Mouse (Mus musculus) v-Abl transformed pro-B cells (cell line): ENCODE data around the gene Dok5.

ENCODE experiments used
- in situ Hi-C, 2 experiments: fragments of 400-800 bp; cut with MboI; formaldehyde crosslinking; loops; one replicate each; pipeline ENCODE4 v1.15.1; 2025; ENCODE audit not compliant: unreplicated experiment in 2 of 2

The Dok5 gene

GRCm38 (mm10) chr2:170855210-170855609, 123.6 kb downstream of the Dok5 start:
- in situ Hi-C loops, result loop anchor here in 1 of 2 experiments (25.0 kb wide), 3 partner anchors 418 to 1657 kb away; partner anchors contain the start of gene Bcas1

- in situ Hi-C loops, result loop anchor here in 1 of 2 experiments (25.0 kb wide), 3 partner anchors 419 to 1656 kb away; partner anchors contain the start of gene Bcas1
Observed at GRCm38 (mm10) chr2:170856085-170856484, 124.5 kb downstream of the Dok5 start.

- in situ Hi-C loops, result loop anchor here in 1 of 2 experiments (25.0 kb wide), 3 partner anchors 420 to 1655 kb away; partner anchors contain the start of gene Bcas1
Observed at GRCm38 (mm10) chr2:170857507-170857906, 125.9 kb downstream of the Dok5 start.

GRCm38 (mm10) chr2:170858640-170859039, 127.0 kb downstream of the Dok5 start:
- in situ Hi-C loops, result loop anchor here in 1 of 2 experiments (25.0 kb wide), 3 partner anchors 421 to 1654 kb away; partner anchors contain the start of gene Bcas1

GRCm38 (mm10) chr2:170860576-170860975, 129.0 kb downstream of the Dok5 start:
- in situ Hi-C loops, result loop anchor here in 1 of 2 experiments (25.0 kb wide), 3 partner anchors 423 to 1652 kb away; partner anchors contain the start of gene Bcas1

- in situ Hi-C loops, result loop anchor here in 1 of 2 experiments (25.0 kb wide), 3 partner anchors 425 to 1650 kb away; partner anchors contain the start of gene Bcas1
Observed at GRCm38 (mm10) chr2:170862799-170863198, 131.2 kb downstream of the Dok5 start.

- in situ Hi-C loops, result loop anchor here in 1 of 2 experiments (25.0 kb wide), 3 partner anchors 426 to 1649 kb away; partner anchors contain the start of gene Bcas1
Observed at GRCm38 (mm10) chr2:170863201-170863600, 131.6 kb downstream of the Dok5 start.

GRCm38 (mm10) chr2:170864043-170864442, 132.4 kb downstream of the Dok5 start:
- in situ Hi-C loops, result loop anchor here in 1 of 2 experiments (25.0 kb wide), 3 partner anchors 427 to 1648 kb away; partner anchors contain the start of gene Bcas1

- in situ Hi-C loops, result loop anchor here in 1 of 2 experiments (25.0 kb wide), 3 partner anchors 428 to 1647 kb away; partner anchors contain the start of gene Bcas1
Observed at GRCm38 (mm10) chr2:170864820-170865219, 133.2 kb downstream of the Dok5 start.

- in situ Hi-C loops, result loop anchor here (5.0 to 25.0 kb wide), 7 partner anchors 346 to 1642 kb away; partner anchors contain the start of gene Bcas1 (in 1 of the 2)
Observed at GRCm38 (mm10) chr2:170870566-170870965, 139.0 kb downstream of the Dok5 start.

GRCm38 (mm10) chr2:170871469-170871868, 139.9 kb downstream of the Dok5 start:
- in situ Hi-C loops, result loop anchor here (5.0 to 25.0 kb wide), 7 partner anchors 347 to 1641 kb away; partner anchors contain the start of gene Bcas1 (in 1 of the 2)

- in situ Hi-C loops, result loop anchor here (5.0 to 25.0 kb wide), 7 partner anchors 349 to 1639 kb away; partner anchors contain the start of gene Bcas1 (in 1 of the 2)
Observed at GRCm38 (mm10) chr2:170873382-170873781, 141.8 kb downstream of the Dok5 start.

GRCm38 (mm10) chr2:170877515-170877914, 145.9 kb downstream of the Dok5 start:
- in situ Hi-C loops, result loop anchor here (10.0 to 25.0 kb wide), 3 partner anchors 353 to 1335 kb away; no protein-coding TSS in a partner anchor

GRCm38 (mm10) chr2:170877936-170878335, 146.3 kb downstream of the Dok5 start:
- in situ Hi-C loops, result loop anchor here (10.0 to 25.0 kb wide), 3 partner anchors 353 to 1334 kb away; no protein-coding TSS in a partner anchor

GRCm38 (mm10) chr2:170884209-170884801, 152.7 kb downstream of the Dok5 start:
- in situ Hi-C loops, result loop anchor here (25.0 kb wide), 1 partner anchor 1328 kb away; no protein-coding TSS in a partner anchor

GRCm38 (mm10) chr2:170887984-170888383, 156.4 kb downstream of the Dok5 start:
- in situ Hi-C loops, result loop anchor here (25.0 kb wide), 1 partner anchor 1324 kb away; no protein-coding TSS in a partner anchor

- in situ Hi-C loops, result loop anchor here (25.0 kb wide), 1 partner anchor 1317 kb away; no protein-coding TSS in a partner anchor
Observed at GRCm38 (mm10) chr2:170895096-170895495, 163.5 kb downstream of the Dok5 start.

- in situ Hi-C loops, result no loop called here
Observed at GRCm38 (mm10) chr2:170902204-170903028, 170.8 kb downstream of the Dok5 start.

GRCm38 (mm10) chr2:170903029-170903306, 171.4 kb downstream of the Dok5 start:
- in situ Hi-C loops, result no loop called here

- in situ Hi-C loops, result no loop called here
Observed at GRCm38 (mm10) chr2:170903367-170903766, 171.8 kb downstream of the Dok5 start.
